Mouse (Mus musculus): ENCODE data around the gene Rbm8a2. TPM values are rescaled to one million over a fixed set of nuclear protein-coding genes. Genes with fewer than 3 reads are reported as not detected.

Rbm8a2 gene
- total RNA-seq, 2 experiments from 2014 or later: not detected

GRCm38 (mm10) chr1:175967004-175967745 lies 11.7 kb downstream of the Rbm8a2 start:
- intact Hi-C loops (cut with DNase I): no loop called here
- no peak overlapping the region for H3K27ac ChIP-seq
- H3K4me3 ChIP-seq: no peak overlapping the region
- DNase-seq: no peak
- TF ChIP-seq CTCF (IDR thresholded peaks at IDR 0.05): no peak

DNA sequence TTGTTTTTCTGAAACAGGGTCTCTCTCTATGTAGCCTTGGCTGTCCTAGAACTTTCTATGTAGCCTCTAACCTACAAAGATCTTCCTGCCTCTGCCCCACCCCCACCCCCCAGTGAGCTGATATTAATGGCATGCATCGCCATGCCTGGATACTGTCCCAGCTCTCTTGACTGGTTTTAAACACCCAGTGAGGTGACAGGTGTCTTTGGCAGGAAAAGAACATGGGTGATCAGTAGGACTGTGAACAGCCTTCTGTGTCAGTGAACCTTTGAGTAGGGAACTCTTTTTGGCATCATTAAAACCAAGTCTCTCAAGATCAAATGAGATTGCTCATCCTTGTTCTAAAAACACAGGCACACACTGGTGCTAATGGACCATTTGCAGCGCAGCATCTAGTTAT lies 17.1 kb downstream of the Rbm8a2 start:
- DNase-seq: no peak
- no peak overlapping the region for H3K27ac ChIP-seq
- no peak overlapping the region for H3K4me3 ChIP-seq
- no peak for TF ChIP-seq CTCF (IDR thresholded peaks at IDR 0.05)
- intact Hi-C loops (cut with DNase I): no loop called here

DNA sequence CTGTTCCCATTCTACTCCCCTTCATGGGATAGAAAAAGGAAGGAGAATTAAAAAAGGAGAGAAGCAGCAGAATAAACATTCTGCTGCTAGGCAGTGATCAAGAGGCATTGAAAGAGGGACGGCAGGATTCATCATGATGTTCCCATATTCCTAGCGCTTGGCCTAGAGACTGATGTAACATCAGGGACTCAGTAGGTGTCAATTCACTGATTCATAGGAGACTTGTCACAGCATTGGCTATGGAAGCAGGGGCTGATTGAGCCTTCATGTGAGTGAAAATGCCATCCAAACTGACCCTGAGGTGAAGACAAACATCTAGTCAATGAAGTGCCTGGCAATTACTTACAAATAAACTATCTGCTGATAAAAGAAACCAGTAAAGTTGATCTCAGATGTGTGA lies 28.1 kb downstream of the Rbm8a2 start:
- intact Hi-C loops (cut with DNase I): no loop called here
- no peak for DNase-seq
- no peak overlapping the region for H3K4me3 ChIP-seq
- TF ChIP-seq CTCF (IDR thresholded peaks at IDR 0.05): no peak
- H3K27ac ChIP-seq: no peak overlapping the region

DNA sequence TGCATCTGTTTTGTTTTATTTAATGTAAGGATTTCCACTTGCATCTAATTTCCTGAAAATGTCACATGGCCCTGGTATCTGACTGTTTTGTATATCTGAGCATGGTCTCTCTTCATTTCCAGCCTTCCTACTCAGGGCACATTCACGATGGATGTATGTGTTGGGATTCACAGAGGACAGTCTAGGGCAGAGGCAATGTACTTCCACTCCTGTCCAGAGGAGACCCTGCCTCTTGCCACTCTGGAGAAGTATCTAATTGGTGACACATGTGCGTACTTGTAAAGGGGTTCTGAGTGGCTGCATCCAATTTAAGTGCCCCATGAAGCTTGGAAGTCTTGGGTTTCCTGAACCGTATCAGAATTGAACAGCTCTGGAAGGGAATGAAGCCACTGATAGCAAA lies 28.5 kb downstream of the Rbm8a2 start:
- intact Hi-C loops (cut with DNase I): no loop called here
- no peak for TF ChIP-seq CTCF (IDR thresholded peaks at IDR 0.05)
- no peak for DNase-seq
- H3K4me3 ChIP-seq: no peak overlapping the region
- no peak overlapping the region for H3K27ac ChIP-seq

GRCm38 (mm10) chr1:175946718-175947315 lies 32.1 kb downstream of the Rbm8a2 start:
- intact Hi-C loops (cut with DNase I): no loop called here
- no peak for DNase-seq
- TF ChIP-seq CTCF (IDR thresholded peaks at IDR 0.05): no peak
- Histone ChIP-seq H3K27ac (no peak overlapping the region), H3K4me3 (no peak overlapping the region)

GRCm38 (mm10) chr1:175943168-175943567 lies 35.7 kb downstream of the Rbm8a2 start:
- H3K4me3 ChIP-seq: no peak overlapping the region
- no peak for DNase-seq
- no peak for TF ChIP-seq CTCF (IDR thresholded peaks at IDR 0.05)
- no peak overlapping the region for H3K27ac ChIP-seq
- intact Hi-C loops (cut with DNase I): no loop called here

DNA sequence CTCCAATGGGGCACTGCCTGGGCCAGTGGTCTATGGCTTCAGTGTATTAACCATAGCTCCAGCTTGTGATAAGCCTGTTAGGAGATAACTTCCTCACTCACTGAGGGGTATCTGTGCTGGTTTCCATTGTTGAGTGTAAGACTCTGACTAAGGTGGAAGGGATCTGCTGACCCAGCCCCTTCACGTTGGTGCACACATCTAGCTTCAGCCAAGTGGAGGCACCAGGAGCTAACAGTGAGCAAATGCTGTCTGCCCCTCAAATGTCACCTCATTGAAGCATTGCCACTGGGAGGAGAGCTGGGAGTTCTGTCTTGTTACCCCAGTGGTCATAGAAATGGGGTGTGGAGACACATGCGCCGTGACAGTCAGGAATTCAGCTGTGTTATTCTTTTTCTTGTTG lies 40.2 kb downstream of the Rbm8a2 start:
- no peak for DNase-seq
- Histone ChIP-seq H3K4me3 (no peak overlapping the region), H3K27ac (no peak overlapping the region)
- no peak for TF ChIP-seq CTCF (IDR thresholded peaks at IDR 0.05)
- intact Hi-C loops (cut with DNase I): loop anchor here (5.0 kb wide), 2 partner anchors 284 to 924 kb away; no protein-coding TSS in a partner anchor

DNA sequence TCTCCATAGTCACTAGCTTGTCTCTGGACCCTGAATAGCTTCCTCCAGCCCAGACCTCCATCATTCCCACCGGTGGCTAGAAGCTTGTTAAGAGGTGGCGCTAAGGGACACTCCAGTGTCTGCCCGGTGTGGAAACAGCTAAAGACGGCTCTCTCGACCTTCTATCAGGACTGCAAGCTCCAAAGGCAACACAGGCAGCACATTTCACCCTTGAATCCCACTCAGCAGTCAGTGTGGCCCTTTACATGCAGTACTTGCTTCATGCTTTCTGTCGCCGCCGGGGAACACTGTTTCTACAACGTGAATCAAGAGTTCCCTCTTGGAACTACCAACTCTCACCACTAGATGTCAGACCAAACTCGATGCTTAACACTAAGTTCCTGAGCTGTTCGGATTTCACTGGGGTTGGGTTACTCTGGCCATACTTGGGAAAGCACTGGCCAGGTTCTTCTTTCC lies 42.6 kb downstream of the Rbm8a2 start:
- TF ChIP-seq CTCF (IDR thresholded peaks at IDR 0.05): peak; percentile 84
- Histone ChIP-seq H3K4me3 (no peak overlapping the region), H3K27ac (no peak overlapping the region)
- DNase-seq: peak; percentile 33
- intact Hi-C loops (cut with DNase I): loop anchor here (2.0 to 5.0 kb wide), 3 partner anchors 286 to 926 kb away; no protein-coding TSS in a partner anchor

DNA sequence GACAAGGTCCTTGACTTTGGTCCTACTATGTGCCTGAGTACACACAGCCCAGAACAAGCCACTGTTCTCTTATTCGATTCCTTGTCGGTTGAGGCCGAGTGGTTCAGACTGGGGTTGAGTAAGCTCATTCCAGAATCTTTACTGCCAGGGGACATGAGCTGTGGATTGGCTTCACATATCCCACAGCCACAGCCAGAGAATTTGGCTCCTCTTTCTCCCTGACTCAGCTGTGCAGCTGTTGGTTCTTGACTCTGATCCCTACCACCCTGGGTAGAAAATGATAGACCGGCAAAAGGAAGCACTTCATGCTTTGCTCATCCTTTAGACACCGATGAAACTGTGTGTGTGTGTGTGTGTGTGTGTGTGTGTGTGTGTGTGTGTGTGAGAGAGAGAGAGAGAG lies 47.5 kb downstream of the Rbm8a2 start:
- intact Hi-C loops (cut with DNase I): no loop called here
- no peak for TF ChIP-seq CTCF (IDR thresholded peaks at IDR 0.05)
- DNase-seq: peak; percentile 44
- no peak overlapping the region for H3K27ac ChIP-seq
- no peak overlapping the region for H3K4me3 ChIP-seq

Other genes with a start within 250 kb of the Rbm8a2 start
- not detected for gene Exo1, start 98.5 kb downstream of the Rbm8a2 start, total RNA-seq (2021)
- not detected for gene Gm38100, start 58.8 kb downstream of the Rbm8a2 start, total RNA-seq (2021)